Mouse (Mus musculus): ENCODE results near the gene Cacng3.

Gene Cacng3

GRCm38 (mm10) chr7:122702443-122702842 lies 32.2 kb downstream of the Cacng3 start:
- in situ Hi-C loops (cut with MboI; ENCODE audit: low pct_unique_long_range_greater_than_20kb in 1 of 2, low sequenced_read_pairs in 2 of 2, unreplicated experiment in 1 of 2) = no loop called here

- in situ Hi-C loops (cut with MboI; ENCODE audit: low pct_unique_long_range_greater_than_20kb in 1 of 2, low sequenced_read_pairs in 2 of 2, unreplicated experiment in 1 of 2) = no loop called here
These were observed 36.4 kb downstream of the Cacng3 start for GRCm38 (mm10) chr7:122706736-122707135.

GRCm38 (mm10) chr7:122716299-122716698 lies 46.0 kb downstream of the Cacng3 start:
- in situ Hi-C loops (cut with MboI; ENCODE audit: low pct_unique_long_range_greater_than_20kb in 1 of 2, low sequenced_read_pairs in 2 of 2, unreplicated experiment in 1 of 2) = no loop called here

GRCm38 (mm10) chr7:122718540-122718939 lies 48.2 kb downstream of the Cacng3 start:
- in situ Hi-C loops (cut with MboI; ENCODE audit: low pct_unique_long_range_greater_than_20kb in 1 of 2, low sequenced_read_pairs in 2 of 2, unreplicated experiment in 1 of 2) = no loop called here

GRCm38 (mm10) chr7:122723358-122723876 lies 53.1 kb downstream of the Cacng3 start:
- in situ Hi-C loops (cut with MboI; ENCODE audit: low pct_unique_long_range_greater_than_20kb in 1 of 2, low sequenced_read_pairs in 2 of 2, unreplicated experiment in 1 of 2) = no loop called here

- in situ Hi-C loops (cut with MboI; ENCODE audit: low pct_unique_long_range_greater_than_20kb in 1 of 2, low sequenced_read_pairs in 2 of 2, unreplicated experiment in 1 of 2) = no loop called here
These were observed 56.1 kb downstream of the Cacng3 start for GRCm38 (mm10) chr7:122726376-122726775.

GRCm38 (mm10) chr7:122728186-122728585 lies 57.9 kb downstream of the Cacng3 start:
- in situ Hi-C loops (cut with MboI; ENCODE audit: low pct_unique_long_range_greater_than_20kb in 1 of 2, low sequenced_read_pairs in 2 of 2, unreplicated experiment in 1 of 2) = no loop called here

GRCm38 (mm10) chr7:122728846-122729245 lies 58.6 kb downstream of the Cacng3 start:
- in situ Hi-C loops (cut with MboI; ENCODE audit: low pct_unique_long_range_greater_than_20kb in 1 of 2, low sequenced_read_pairs in 2 of 2, unreplicated experiment in 1 of 2) = no loop called here

- in situ Hi-C loops (cut with MboI; ENCODE audit: low pct_unique_long_range_greater_than_20kb in 1 of 2, low sequenced_read_pairs in 2 of 2, unreplicated experiment in 1 of 2) = no loop called here
These were observed 65.0 kb downstream of the Cacng3 start for GRCm38 (mm10) chr7:122735323-122735722.

- in situ Hi-C loops (cut with MboI; ENCODE audit: low pct_unique_long_range_greater_than_20kb in 1 of 2, low sequenced_read_pairs in 2 of 2, unreplicated experiment in 1 of 2) = no loop called here
These were observed 68.2 kb downstream of the Cacng3 start for GRCm38 (mm10) chr7:122738541-122738940.

GRCm38 (mm10) chr7:122740663-122741062 lies 70.4 kb downstream of the Cacng3 start:
- in situ Hi-C loops (cut with MboI; ENCODE audit: low pct_unique_long_range_greater_than_20kb in 1 of 2, low sequenced_read_pairs in 2 of 2, unreplicated experiment in 1 of 2) = no loop called here

GRCm38 (mm10) chr7:122755920-122756603 lies 85.8 kb downstream of the Cacng3 start:
- in situ Hi-C loops (cut with MboI; ENCODE audit: low pct_unique_long_range_greater_than_20kb in 1 of 2, low sequenced_read_pairs in 2 of 2, unreplicated experiment in 1 of 2) = no loop called here

GRCm38 (mm10) chr7:122758645-122759044 lies 88.4 kb downstream of the Cacng3 start:
- in situ Hi-C loops (cut with MboI; ENCODE audit: low pct_unique_long_range_greater_than_20kb in 1 of 2, low sequenced_read_pairs in 2 of 2, unreplicated experiment in 1 of 2) = no loop called here

GRCm38 (mm10) chr7:122764506-122764905 lies 94.2 kb downstream of the Cacng3 start:
- in situ Hi-C loops (cut with MboI; ENCODE audit: low pct_unique_long_range_greater_than_20kb in 1 of 2, low sequenced_read_pairs in 2 of 2, unreplicated experiment in 1 of 2) = no loop called here

GRCm38 (mm10) chr7:122768292-122769020 lies 98.2 kb downstream of the Cacng3 start:
- in situ Hi-C loops (cut with MboI; ENCODE audit: low pct_unique_long_range_greater_than_20kb in 1 of 2, low sequenced_read_pairs in 2 of 2, unreplicated experiment in 1 of 2) = no loop called here

- in situ Hi-C loops (cut with MboI; ENCODE audit: low pct_unique_long_range_greater_than_20kb in 1 of 2, low sequenced_read_pairs in 2 of 2, unreplicated experiment in 1 of 2) = no loop called here
These were observed 109.3 kb downstream of the Cacng3 start for GRCm38 (mm10) chr7:122779601-122780000.

GRCm38 (mm10) chr7:122789929-122790328 lies 119.6 kb downstream of the Cacng3 start:
- in situ Hi-C loops (cut with MboI; ENCODE audit: low pct_unique_long_range_greater_than_20kb in 1 of 2, low sequenced_read_pairs in 2 of 2, unreplicated experiment in 1 of 2) = no loop called here

- in situ Hi-C loops (cut with MboI; ENCODE audit: low pct_unique_long_range_greater_than_20kb in 1 of 2, low sequenced_read_pairs in 2 of 2, unreplicated experiment in 1 of 2) = no loop called here
These were observed 123.5 kb downstream of the Cacng3 start for GRCm38 (mm10) chr7:122793655-122794346.

GRCm38 (mm10) chr7:122795140-122795539 lies 124.8 kb downstream of the Cacng3 start:
- in situ Hi-C loops (cut with MboI; ENCODE audit: low pct_unique_long_range_greater_than_20kb in 1 of 2, low sequenced_read_pairs in 2 of 2, unreplicated experiment in 1 of 2) = no loop called here

Data from mouse embryonic stem cell (cell line).